Mouse (Mus musculus) small intestine, adult 2 months (tissue): ENCODE measurements around the gene Slc13a2.

Source experiments
- CTCF ChIP-seq: fragments of 200-500 bp; IDR thresholded peaks from 2 replicates; pipeline ENCODE4 v1.5.1; 2012; ENCODE audit warnings: low read depth, mild to moderate bottlenecking, control low read depth, inconsistent platforms, low read length, moderate library complexity, mixed read lengths; ENCODE audit not compliant: insufficient replicate concordance, insufficient read length; ENCODE audit errors: extremely low read depth
- POLR2A ChIP-seq: fragments of 200-500 bp; IDR thresholded peaks from 2 replicates; pipeline ENCODE4 v1.6.1; 2012; ENCODE audit warnings: low read depth, mild to moderate bottlenecking, control low read depth, inconsistent platforms, low read length, moderate library complexity

DNA sequence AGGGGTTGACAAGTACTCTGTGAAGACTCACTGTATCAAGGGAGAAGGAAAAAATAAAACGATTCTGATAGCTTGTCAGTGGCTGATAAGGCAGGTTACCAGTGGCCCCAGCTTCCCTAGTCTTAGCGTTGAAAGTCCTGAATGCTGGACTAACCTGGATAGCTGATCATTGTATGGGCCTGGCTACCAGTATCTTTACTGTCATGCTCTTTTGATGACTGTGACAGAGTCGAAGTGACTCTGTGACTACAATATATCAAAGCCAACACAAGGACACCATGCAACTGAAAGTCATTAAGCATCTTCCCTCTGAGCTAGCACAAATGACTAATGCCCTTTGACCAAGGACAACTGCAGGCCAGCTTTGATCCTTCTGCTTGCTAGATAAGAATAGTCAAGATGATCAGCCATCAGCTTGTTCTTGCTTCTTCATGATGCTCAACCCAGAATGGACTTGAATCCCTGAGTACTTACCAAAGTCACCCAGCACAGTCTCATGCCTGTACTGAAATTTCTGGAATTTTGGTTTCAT is 16.4 kb upstream of the Slc13a2 start:
- TF ChIP-seq CTCF = no peak
- no peak for TF ChIP-seq POLR2A
